Mouse (Mus musculus): Measurements from ENCODE around the gene Dcp1b. TPM values are rescaled to one million over a fixed set of nuclear protein-coding genes. Genes with fewer than 3 reads are reported as not detected.
"Not testable (repeated sequence)": the region's sequence is repeated elsewhere in the genome, so short reads cannot be mapped to it uniquely, and the experiment has no call there.

Gene Dcp1b
- polyA plus RNA-seq, 1 experiment from 2014 or later: 6.7 TPM

GRCm38 (mm10) chr6:119198534-119199273 is 23.7 kb downstream of the Dcp1b start:
- Histone ChIP-seq H3K27ac (no peak overlapping the region), H3K4me3 (replicated peaks) (no peak overlapping the region), H3K27me3 (replicated peaks) (no peaks in the 10 kb centered on the region), H3K4me1 (replicated peaks) (peaks cover 6% of the 10 kb centered on the region; the same call in 1 of the 2 replicates), H3K9me3 (no peaks in the 10 kb centered on the region), H3K4me2 (replicated peaks) (no peak overlapping the region), H3K9ac (no peak overlapping the region), H3K36me3 (no peaks in the 10 kb centered on the region)
- no peak for ATAC-seq
- WGBS: 53% methylated on average over 15 of the region's 15 CpGs

- Histone ChIP-seq H3K9me3 (no peaks in the 10 kb centered on the region), H3K4me1 (replicated peaks) (peaks cover 6% of the 10 kb centered on the region; the same call in 1 of the 2 replicates), H3K4me3 (replicated peaks) (no peak overlapping the region), H3K36me3 (no peaks in the 10 kb centered on the region), H3K27ac (no peak overlapping the region), H3K9ac (no peak overlapping the region), H3K27me3 (replicated peaks) (no peaks in the 10 kb centered on the region), H3K4me2 (replicated peaks) (no peak overlapping the region)
- ATAC-seq: no peak
- 48% methylated on average over 8 of the region's 8 CpGs for WGBS
These were observed 24.3 kb downstream of the Dcp1b start for GRCm38 (mm10) chr6:119199274-119199879.

GRCm38 (mm10) chr6:119200362-119200761 is 25.3 kb downstream of the Dcp1b start:
- no peaks in the 10 kb centered on the region for H3K27me3 ChIP-seq (replicated peaks)
- peaks cover 6% of the 10 kb centered on the region; the same call in 1 of the 2 replicates for H3K4me1 ChIP-seq (replicated peaks)
- no peak overlapping the region for H3K27ac ChIP-seq
- H3K4me3 ChIP-seq (replicated peaks): no peak overlapping the region
- 54% methylated on average over 5 of the region's 5 CpGs for WGBS
- ATAC-seq: peak; percentile 76
- no peaks in the 10 kb centered on the region for H3K36me3 ChIP-seq
- H3K4me2 ChIP-seq (replicated peaks): no peak overlapping the region
- no peak overlapping the region for H3K9ac ChIP-seq
- H3K9me3 ChIP-seq: no peaks in the 10 kb centered on the region

- WGBS: 90% methylated on average over 4 of the region's 4 CpGs
- no peak overlapping the region for H3K9ac ChIP-seq
- no peaks in the 10 kb centered on the region for H3K27me3 ChIP-seq (replicated peaks)
- 0 out of 2 replicates have a peak, but pooled peaks cover 3% of the 10 kb centered on the region for H3K4me1 ChIP-seq (replicated peaks)
- H3K36me3 ChIP-seq: no peaks in the 10 kb centered on the region
- no peak overlapping the region for H3K27ac ChIP-seq
- H3K9me3 ChIP-seq: no peaks in the 10 kb centered on the region
- H3K4me3 ChIP-seq (replicated peaks): no peak overlapping the region
- H3K4me2 ChIP-seq (replicated peaks): no peak overlapping the region
- ATAC-seq: no peak
These were observed 26.5 kb downstream of the Dcp1b start for GRCm38 (mm10) chr6:119201575-119201974.

GRCm38 (mm10) chr6:119204286-119204685 is 29.2 kb downstream of the Dcp1b start:
- Histone ChIP-seq H3K9me3 (no peaks in the 10 kb centered on the region), H3K4me3 (replicated peaks) (no peak overlapping the region), H3K27me3 (replicated peaks) (no peaks in the 10 kb centered on the region), H3K36me3 (no peaks in the 10 kb centered on the region), H3K9ac (no peak overlapping the region), H3K4me2 (replicated peaks) (no peak overlapping the region), H3K27ac (no peak overlapping the region), H3K4me1 (replicated peaks) (0 out of 2 replicates have a peak, but pooled peaks cover 3% of the 10 kb centered on the region)
- no peak for ATAC-seq
- WGBS: 86% methylated on average over 7 of the region's 7 CpGs

GRCm38 (mm10) chr6:119204915-119205314 is 29.9 kb downstream of the Dcp1b start:
- Histone ChIP-seq H3K9ac (no peak overlapping the region), H3K36me3 (no peaks in the 10 kb centered on the region), H3K27me3 (replicated peaks) (no peaks in the 10 kb centered on the region), H3K27ac (no peak overlapping the region), H3K9me3 (no peaks in the 10 kb centered on the region), H3K4me1 (replicated peaks) (0 out of 2 replicates have a peak, but pooled peaks cover 3% of the 10 kb centered on the region), H3K4me2 (replicated peaks) (no peak overlapping the region), H3K4me3 (replicated peaks) (no peak overlapping the region)
- ATAC-seq: no peak
- WGBS: 88% methylated on average over 3 of the region's 3 CpGs

GRCm38 (mm10) chr6:119206006-119206405 is 31.0 kb downstream of the Dcp1b start:
- not testable (repeated sequence) for H3K4me1 ChIP-seq (replicated peaks); H3K9ac ChIP-seq; H3K27ac ChIP-seq; H3K4me3 ChIP-seq (replicated peaks); H3K27me3 ChIP-seq (replicated peaks); ATAC-seq; H3K36me3 ChIP-seq; H3K9me3 ChIP-seq; H3K4me2 ChIP-seq (replicated peaks)
- 84% methylated on average over 7 of the region's 7 CpGs for WGBS

- Histone ChIP-seq H3K9me3 (no peaks in the 10 kb centered on the region), H3K4me3 (replicated peaks) (no peak overlapping the region), H3K36me3 (peaks cover 7% of the 10 kb centered on the region; the same call in 1 of the 2 replicates), H3K27me3 (replicated peaks) (no peaks in the 10 kb centered on the region), H3K27ac (no peak overlapping the region), H3K4me2 (replicated peaks) (no peak overlapping the region), H3K9ac (no peak overlapping the region), H3K4me1 (replicated peaks) (no peaks in the 10 kb centered on the region)
- ATAC-seq: no peak
- WGBS: 83% methylated on average over 5 of the region's 5 CpGs
These were observed 38.3 kb downstream of the Dcp1b start for GRCm38 (mm10) chr6:119213375-119213774.

- Histone ChIP-seq H3K27ac (no peak overlapping the region), H3K27me3 (replicated peaks) (no peaks in the 10 kb centered on the region), H3K4me3 (replicated peaks) (no peak overlapping the region), H3K36me3 (peaks cover 7% of the 10 kb centered on the region; the same call in 1 of the 2 replicates), H3K4me2 (replicated peaks) (no peak overlapping the region), H3K9ac (no peak overlapping the region), H3K4me1 (replicated peaks) (no peaks in the 10 kb centered on the region), H3K9me3 (no peaks in the 10 kb centered on the region)
- WGBS: 72% methylated on average over 6 of the region's 6 CpGs
- no peak for ATAC-seq
These were observed 39.1 kb downstream of the Dcp1b start for GRCm38 (mm10) chr6:119214190-119214589.

GRCm38 (mm10) chr6:119215040-119215613 is 40.1 kb downstream of the Dcp1b start:
- Histone ChIP-seq H3K27ac (no peak overlapping the region), H3K4me3 (replicated peaks) (no peak overlapping the region), H3K9ac (no peak overlapping the region), H3K4me2 (replicated peaks) (no peak overlapping the region), H3K36me3 (peaks cover 7% of the 10 kb centered on the region; the same call in 1 of the 2 replicates), H3K27me3 (replicated peaks) (no peaks in the 10 kb centered on the region), H3K4me1 (replicated peaks) (no peaks in the 10 kb centered on the region), H3K9me3 (no peaks in the 10 kb centered on the region)
- WGBS: 81% methylated on average over 10 of the region's 10 CpGs
- ATAC-seq: no peak

- H3K4me2 ChIP-seq (replicated peaks): no peak overlapping the region
- ATAC-seq: no peak
- H3K4me1 ChIP-seq (replicated peaks): no peaks in the 10 kb centered on the region
- H3K36me3 ChIP-seq: peaks cover 7% of the 10 kb centered on the region; the same call in 1 of the 2 replicates
- no peak overlapping the region for H3K9ac ChIP-seq
- no peak overlapping the region for H3K27ac ChIP-seq
- no peaks in the 10 kb centered on the region for H3K27me3 ChIP-seq (replicated peaks)
- WGBS: 68% methylated on average over 4 of the region's 4 CpGs
- no peaks in the 10 kb centered on the region for H3K9me3 ChIP-seq
- no peak overlapping the region for H3K4me3 ChIP-seq (replicated peaks)
These were observed 42.6 kb downstream of the Dcp1b start for GRCm38 (mm10) chr6:119217661-119218060.

- H3K36me3 ChIP-seq: 0 out of 2 replicates have a peak, but pooled peaks cover 5% of the 10 kb centered on the region
- no peaks in the 10 kb centered on the region for H3K9me3 ChIP-seq
- H3K9ac ChIP-seq: no peak overlapping the region
- no peaks in the 10 kb centered on the region for H3K4me1 ChIP-seq (replicated peaks)
- H3K27me3 ChIP-seq (replicated peaks): no peaks in the 10 kb centered on the region
- no peak for ATAC-seq
- H3K4me3 ChIP-seq (replicated peaks): no peak overlapping the region
- H3K27ac ChIP-seq: no peak overlapping the region
- no peak overlapping the region for H3K4me2 ChIP-seq (replicated peaks)
- WGBS: 80% methylated on average over 5 of the region's 5 CpGs
These were observed 43.5 kb downstream of the Dcp1b start for GRCm38 (mm10) chr6:119218591-119218990.

Measured in intestine, embryonic 15.5 days (tissue).